Mouse (Mus musculus) CD8-positive naive resting alpha-beta T cell, adult 2 months (primary cell): ENCODE results near the gene Olfr313.

Experiments used
- DNase-seq, 2 experiments: peaks; one replicate each; pipeline ENCODE4 v3.0.0; 2022; ENCODE audit warnings: low read depth in 2 of 2, low spot score in 2 of 2

Gene Olfr313

GRCm38 (mm10) chr11:58847636-58848035, 32.8 kb downstream of the Olfr313 start:
- no peak for DNase-seq

- DNase-seq, result no peak
Observed at GRCm38 (mm10) chr11:58849731-58850130, 34.9 kb downstream of the Olfr313 start.

- DNase-seq, result no peak
Observed at GRCm38 (mm10) chr11:58860744-58861143, 45.9 kb downstream of the Olfr313 start.

DNA sequence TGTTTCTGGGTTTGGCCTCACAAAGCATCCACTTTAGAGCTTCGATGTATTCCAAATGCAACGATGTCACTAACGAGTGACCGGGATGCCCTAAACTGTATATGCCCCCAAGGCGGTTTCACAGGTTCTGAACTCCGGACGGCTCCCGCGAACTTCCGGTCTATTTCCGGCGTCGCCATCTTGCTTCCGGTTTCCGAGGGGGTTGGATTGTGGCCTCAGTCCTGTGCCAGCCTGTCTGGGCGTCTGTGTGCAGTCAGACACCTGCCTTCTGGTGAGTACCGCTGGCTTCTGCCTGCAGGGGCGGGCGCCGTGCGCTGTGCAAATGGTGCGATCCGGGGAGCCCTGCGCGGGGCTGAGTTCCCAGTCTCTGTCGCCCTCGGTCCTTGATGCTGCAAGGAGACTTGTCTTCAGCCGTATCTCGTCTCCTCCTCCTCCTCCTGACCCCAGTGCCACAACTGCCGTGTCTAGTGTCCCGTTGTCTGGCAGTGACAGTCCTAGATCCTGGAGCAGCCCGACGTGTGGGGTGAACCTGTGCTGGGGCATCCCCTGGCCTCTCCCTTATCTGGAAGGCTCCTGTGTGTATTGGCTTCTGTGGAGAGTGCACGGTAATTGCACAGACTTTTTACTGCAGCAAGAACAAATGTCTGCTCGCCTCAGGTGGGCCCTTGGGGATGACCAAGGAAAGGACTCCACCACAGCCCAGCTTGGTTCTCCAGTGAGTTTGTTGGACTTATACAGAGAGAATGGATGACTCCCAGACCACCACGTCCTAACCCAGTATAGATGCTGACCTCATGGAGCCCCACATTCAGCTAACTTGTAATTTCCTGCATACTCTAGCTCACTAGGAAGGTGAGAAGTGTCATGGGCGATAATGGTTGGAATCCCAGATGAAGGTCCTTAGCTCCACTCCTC, 52.5 kb downstream of the Olfr313 start, which contains the start of gene 2810021J22Rik:
Gene 2810021J22Rik (plus strand): TSS at position 178 of the 915 bp plus-strand sequence.
- peak; percentile 76 to 78 for DNase-seq

DNA sequence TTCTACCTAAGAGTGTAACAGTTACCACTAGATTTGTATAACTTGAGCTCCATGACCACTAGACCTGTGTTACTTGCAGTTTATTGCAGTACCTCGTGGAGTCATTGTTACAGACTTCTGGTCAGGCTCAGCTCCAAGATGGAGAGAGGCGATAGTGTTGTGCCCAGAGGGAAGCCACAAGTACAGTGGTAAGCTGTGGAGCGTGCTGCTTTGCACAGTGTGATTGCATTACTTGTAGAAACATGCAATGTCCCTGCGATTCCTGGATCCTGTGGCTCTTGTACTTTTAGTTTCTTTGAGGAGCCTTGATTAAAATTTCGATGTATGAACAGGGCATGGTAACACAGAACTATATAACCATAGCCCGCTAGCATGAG, 53.1 kb downstream of the Olfr313 start:
- DNase-seq, result no peak
